Mouse (Mus musculus) olfactory bulb, adult 2 months (tissue): Measurements from ENCODE around the gene Islr.

Experiments
- CTCF ChIP-seq: fragments of 200-500 bp; IDR thresholded peaks from 2 replicates; pipeline ENCODE4 v1.5.1; 2012; ENCODE audit warnings: low read depth, mild to moderate bottlenecking, low read length, moderate library complexity; ENCODE audit not compliant: insufficient read depth
- POLR2A ChIP-seq: fragments of 200-500 bp; IDR thresholded peaks from 2 replicates; pipeline ENCODE4 v1.6.1; 2012; ENCODE audit warnings: mild to moderate bottlenecking, low read depth, low read length, moderate library complexity; ENCODE audit not compliant: insufficient read depth

GRCm38 (mm10) chr9:58110787-58111186 lies 93.3 kb downstream of the Islr start:
- TF ChIP-seq POLR2A, result no peak
- TF ChIP-seq CTCF, result no peak
